Mouse (Mus musculus) bone marrow, adult 2 months (tissue): ENCODE measurements around the gene Kcnip4.

Source experiments
- CTCF ChIP-seq: fragments of 200-500 bp; IDR thresholded peaks from 2 replicates; pipeline ENCODE4 v1.5.1; 2011; ENCODE audit warnings: low read length, control low read depth; ENCODE audit not compliant: control insufficient read depth, insufficient read depth
- POLR2A ChIP-seq: fragments of 200-500 bp; IDR thresholded peaks from 2 replicates; pipeline ENCODE4 v1.6.1; 2011; ENCODE audit warnings: low read depth, mild to moderate bottlenecking, control low read depth, low read length, borderline replicate concordance; ENCODE audit not compliant: control insufficient read depth

GRCm38 (mm10) chr5:49408351-49408750 lies 116.4 kb downstream of the Kcnip4 start:
- TF ChIP-seq POLR2A (no peak), CTCF (no peak)
